Mouse (Mus musculus) CD4-positive, CD25-positive, alpha-beta regulatory T cell, adult 2 months (primary cell): Measurements from ENCODE around the gene Galr2.
A peak's percentile ranks its signal among the peaks of the same experiment; 100 is the strongest.

Experiments
- DNase-seq: peaks from one replicate; pipeline ENCODE4 v3.0.0-alpha.2; 2012; ENCODE audit warnings: low read depth, low spot score

Galr2 gene

DNA sequence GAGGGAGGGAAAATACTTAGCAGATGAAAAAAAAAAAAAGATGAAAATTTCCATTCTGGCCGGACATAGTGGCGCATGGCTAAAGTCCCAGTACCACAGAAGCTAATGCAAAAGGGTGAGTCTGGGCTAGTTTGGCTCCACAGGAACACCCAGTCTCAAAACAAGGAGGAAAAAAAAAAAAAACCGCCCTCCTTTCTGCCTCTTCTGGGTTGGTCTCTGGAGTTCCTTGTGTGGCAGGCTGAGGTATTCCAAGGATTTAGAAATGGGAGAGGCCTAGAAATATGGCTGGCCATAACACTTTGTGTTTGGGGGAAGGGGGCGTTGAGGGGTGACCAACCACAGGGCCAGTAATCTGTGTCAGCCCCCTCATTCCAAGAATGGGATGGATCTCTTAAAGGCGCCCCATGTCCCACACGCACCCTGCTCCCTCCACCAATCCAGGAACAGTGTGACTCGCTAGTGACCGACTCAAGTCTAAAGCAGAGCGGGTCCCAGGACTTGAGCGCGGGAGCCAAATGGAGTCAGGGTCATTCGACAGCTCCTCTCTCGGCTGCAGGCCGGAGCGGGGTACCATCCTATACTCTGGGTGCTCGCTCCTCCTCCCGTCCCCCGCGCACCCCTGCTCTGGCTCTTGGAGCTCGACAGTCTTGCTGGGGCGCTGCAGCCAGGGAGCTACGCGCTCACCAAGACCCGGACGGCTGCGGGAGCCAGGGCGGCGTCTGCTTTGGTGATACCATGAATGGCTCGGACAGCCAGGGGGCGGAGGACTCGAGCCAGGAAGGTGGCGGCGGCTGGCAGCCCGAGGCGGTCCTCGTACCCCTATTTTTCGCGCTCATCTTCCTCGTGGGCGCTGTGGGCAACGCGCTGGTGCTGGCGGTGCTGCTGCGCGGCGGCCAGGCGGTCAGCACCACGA lies at the start of gene Galr2:
TSS of gene Galr2 (plus strand) at position 189 of the 913 bp plus-strand sequence.
- no peak for DNase-seq

- no peak for DNase-seq
These were observed 48.3 kb upstream of the Galr2 start for GRCm38 (mm10) chr11:116232427-116232826.

- no peak for DNase-seq
These were observed 45.8 kb upstream of the Galr2 start for GRCm38 (mm10) chr11:116234901-116235300.

- peak; percentile 70 for DNase-seq
These were observed 42.9 kb upstream of the Galr2 start, which contains the start of gene Evpl for GRCm38 (mm10) chr11:116237742-116238395. Evpl (minus strand) TSS chr11:116238077.

GRCm38 (mm10) chr11:116239797-116240196 lies 40.9 kb upstream of the Galr2 start:
- no peak for DNase-seq

DNA sequence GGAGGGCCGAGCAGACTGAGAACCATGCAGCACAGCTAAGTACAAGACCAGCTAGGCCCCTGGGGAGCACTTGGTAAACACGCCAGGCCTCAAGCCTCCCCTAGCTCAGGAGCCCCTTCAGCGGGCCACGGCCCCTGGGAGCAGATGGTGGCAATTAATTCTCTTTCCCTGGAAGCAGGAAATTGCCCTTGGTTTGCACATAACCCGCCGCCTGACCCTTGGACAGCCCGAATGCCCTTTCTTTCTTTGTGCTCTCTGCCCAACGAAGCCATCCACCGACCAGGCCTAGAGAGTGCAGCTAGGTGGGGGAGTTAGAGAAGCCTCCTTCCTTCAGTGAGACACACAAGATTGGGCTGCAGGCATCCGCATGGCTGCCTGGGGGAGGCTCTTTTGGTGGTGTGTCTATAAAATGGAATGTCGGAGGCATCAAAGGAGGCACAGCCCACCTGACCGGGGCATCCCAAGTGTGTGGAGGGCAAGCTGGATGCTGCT lies 38.9 kb upstream of the Galr2 start:
- DNase-seq: no peak

DNA sequence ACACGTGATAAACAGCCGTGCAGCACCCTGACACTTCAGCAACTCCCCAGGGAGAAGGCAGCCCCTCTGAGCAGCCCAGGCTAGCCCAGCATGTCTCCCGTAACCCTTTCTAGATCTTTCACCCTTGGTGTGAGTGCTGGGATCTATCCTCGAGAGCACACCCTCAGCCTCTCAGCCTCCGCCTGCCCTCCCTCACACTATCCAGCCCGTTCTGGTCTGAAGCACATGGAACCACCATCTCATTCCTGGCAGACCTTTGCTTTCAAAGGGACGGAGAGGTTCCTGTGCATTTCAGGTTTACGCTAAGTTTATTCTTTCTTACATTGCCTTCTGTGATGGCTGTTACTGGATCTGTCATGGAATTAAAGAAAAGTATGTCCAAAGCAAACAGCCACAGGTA lies 36.2 kb upstream of the Galr2 start:
- DNase-seq: no peak

- DNase-seq: no peak
These were observed 35.1 kb upstream of the Galr2 start for GRCm38 (mm10) chr11:116245616-116246015.

DNA sequence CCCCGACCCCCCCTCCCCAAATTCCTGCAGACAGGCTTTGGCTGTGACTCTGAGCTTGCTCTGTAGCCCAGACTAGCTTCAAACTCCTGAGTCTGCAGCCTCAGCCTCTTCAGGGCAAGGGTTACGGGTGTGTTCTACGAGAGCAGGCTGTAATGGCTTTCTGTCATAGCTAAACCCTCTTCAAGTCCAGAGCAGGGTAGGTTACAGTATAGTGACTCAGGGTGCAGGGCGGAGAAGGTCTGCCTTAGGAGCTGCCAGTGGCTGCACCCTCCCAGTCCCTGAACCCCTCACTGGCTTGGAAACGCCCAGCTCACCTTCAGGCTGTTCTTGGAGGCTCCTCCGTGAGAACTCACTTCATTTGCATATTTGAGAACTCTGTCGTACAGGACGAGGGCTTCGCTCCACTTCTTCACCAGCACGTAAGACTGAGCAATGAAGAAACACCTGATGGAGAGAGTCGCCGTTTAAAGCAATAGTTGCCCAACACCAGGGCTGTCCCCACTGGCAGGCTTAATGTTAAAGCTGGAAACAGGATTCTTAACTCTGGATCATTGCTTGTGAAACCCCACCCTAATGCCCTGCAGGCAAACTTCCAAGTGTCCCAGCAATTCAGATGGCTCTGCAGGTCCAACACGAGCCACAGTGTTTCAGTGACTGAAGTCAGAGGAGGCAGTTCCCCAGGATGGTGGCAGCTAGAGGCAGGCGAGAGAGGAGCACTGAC lies 33.1 kb upstream of the Galr2 start:
- no peak for DNase-seq

- DNase-seq: no peak
These were observed 29.8 kb upstream of the Galr2 start for GRCm38 (mm10) chr11:116250898-116251297.

DNA sequence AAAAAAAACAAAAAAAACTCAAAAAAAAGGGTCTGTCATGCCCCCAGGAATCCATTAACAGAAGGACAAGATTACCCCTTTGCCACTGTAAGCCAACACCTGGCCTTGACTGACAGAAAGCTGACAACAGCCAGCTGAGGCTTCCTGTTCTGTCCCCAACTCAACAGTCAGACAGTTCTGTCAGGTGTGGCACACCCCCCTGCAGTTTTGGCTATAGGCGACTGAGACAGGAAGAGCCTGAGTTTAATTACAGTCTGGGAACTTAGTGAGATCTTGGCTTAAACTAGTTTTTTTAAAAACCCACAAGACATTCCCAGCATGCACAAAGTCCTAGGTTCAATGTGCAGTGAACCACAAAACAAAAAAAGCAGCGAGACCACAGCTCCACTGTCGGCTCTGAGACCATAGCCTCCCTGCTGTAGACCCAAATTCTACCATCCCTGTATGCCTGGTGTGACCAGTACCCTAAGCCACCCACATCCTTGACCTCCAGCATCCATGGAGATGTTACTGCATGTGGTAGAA lies 27.6 kb upstream of the Galr2 start:
- DNase-seq: no peak

GRCm38 (mm10) chr11:116254627-116255026 lies 26.1 kb upstream of the Galr2 start:
- peak; percentile 55 for DNase-seq

GRCm38 (mm10) chr11:116255090-116255981 lies 25.4 kb upstream of the Galr2 start:
- DNase-seq: peak; percentile 50

DNA sequence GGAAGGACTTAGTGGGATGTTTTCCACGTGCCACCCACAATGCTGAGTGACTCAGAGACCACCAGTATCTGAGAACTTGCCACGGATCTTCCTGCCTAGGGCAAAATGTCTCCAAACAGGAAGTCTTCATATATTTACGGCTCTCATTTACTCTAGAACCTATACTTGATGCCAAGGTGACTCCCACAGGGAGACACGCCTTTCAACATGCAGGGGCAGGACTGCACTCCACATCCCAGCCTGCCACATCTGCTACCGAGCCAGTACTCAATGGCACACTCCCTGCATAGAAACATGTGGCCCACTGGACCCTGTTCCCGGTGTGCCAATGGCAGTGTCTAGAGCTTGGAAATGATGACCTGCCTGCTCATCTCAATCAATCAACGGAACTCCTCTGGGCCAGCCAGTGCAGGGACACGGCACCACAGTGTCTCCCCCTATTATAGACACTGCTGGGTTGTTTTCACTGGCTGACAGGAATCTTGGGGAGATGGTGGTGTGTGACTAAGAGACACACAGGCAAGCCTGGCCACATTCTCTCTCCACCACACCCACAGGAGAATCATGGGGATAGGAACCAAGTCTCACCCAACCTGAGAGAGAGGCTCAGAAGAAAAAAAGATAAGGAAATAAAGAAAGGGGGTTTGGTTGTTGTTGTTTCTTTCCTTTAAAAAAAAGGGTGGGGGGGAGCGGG lies 24.6 kb upstream of the Galr2 start:
- no peak for DNase-seq

DNA sequence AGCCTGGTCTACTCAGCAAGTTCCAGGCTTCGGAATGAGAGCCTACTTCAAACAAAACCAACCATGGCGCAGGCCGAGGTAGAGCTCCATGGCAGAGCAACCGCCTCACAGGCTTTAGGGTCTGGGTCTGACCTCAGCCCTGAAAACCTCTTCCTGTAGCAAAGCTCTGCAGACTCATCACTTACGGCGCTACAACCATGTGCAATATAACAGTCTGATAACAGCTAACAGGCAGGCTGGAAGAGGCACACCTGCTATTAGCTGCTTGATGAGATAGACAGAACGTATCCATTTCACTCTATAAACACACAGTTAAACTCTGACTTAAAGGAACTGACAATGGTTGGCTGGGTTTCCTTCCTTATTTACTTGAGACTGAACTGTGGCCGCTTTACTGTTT lies 21.3 kb upstream of the Galr2 start:
- DNase-seq: no peak

DNA sequence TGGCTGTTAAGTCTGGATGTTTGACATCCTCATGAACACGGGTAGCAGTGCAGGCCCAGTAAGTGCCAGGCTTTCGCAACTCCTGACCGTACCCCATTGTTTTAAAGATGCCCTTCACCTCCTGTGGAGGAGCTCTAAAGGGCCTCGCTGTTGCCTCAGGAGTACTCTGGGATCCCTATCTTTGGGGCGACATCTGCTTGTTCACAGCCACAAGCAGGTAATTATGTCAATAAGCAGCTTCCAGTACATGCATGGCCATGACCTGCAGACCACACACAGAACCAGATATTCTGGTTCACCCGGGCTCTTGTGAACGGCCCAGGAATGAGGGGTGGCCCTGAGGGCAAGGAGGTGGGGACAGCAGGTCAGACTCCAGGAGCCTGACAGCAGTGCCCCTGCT lies 20.5 kb upstream of the Galr2 start:
- no peak for DNase-seq

- DNase-seq: peak; percentile 29
These were observed 15.4 kb upstream of the Galr2 start for GRCm38 (mm10) chr11:116265352-116265751.

GRCm38 (mm10) chr11:116265850-116266249 lies 14.9 kb upstream of the Galr2 start:
- DNase-seq: no peak

DNA sequence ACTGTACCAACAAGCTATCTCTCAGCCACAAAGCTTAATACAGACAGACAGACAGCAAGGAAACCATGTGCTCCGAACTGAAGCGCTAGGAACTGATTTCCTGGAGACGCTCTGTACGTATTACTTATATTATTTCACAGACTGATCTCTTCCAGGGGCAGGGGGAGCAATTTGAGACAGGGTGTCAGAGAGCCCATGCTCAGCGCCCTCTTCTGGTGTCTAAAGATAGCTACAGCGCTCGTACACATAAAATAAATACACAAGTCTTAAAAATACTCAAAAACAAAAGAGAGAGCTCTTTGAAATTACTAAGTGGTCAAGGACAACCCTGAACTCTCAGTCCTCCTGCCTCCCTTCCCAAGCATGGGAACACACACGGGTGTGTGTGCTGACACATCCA lies 13.1 kb upstream of the Galr2 start:
- DNase-seq: peak; percentile 35

GRCm38 (mm10) chr11:116268313-116268712 lies 12.4 kb upstream of the Galr2 start:
- DNase-seq: no peak
